Mouse (Mus musculus) layer of hippocampus, adult 9-10 months (tissue): ENCODE data around the gene Fcrl5.

Source experiments
- DNase-seq: peaks from one replicate; pipeline ENCODE4 v3.0.0; 2022; ENCODE audit warnings: low spot score

The Fcrl5 gene

GRCm38 (mm10) chr3:87500088-87501055 lies 64.8 kb downstream of the Fcrl5 start:
- no peak for DNase-seq

GRCm38 (mm10) chr3:87501151-87501550 lies 65.6 kb downstream of the Fcrl5 start:
- DNase-seq: no peak

GRCm38 (mm10) chr3:87502771-87503170 lies 67.2 kb downstream of the Fcrl5 start:
- DNase-seq: no peak

GRCm38 (mm10) chr3:87504330-87504729 lies 68.8 kb downstream of the Fcrl5 start:
- no peak for DNase-seq

GRCm38 (mm10) chr3:87504749-87505425 lies 69.3 kb downstream of the Fcrl5 start:
- no peak for DNase-seq

GRCm38 (mm10) chr3:87506456-87507416 lies 71.2 kb downstream of the Fcrl5 start:
- no peak for DNase-seq

- DNase-seq: peak; percentile 64
These were observed 72.8 kb downstream of the Fcrl5 start for GRCm38 (mm10) chr3:87508205-87508901.

- DNase-seq: no peak
These were observed 73.5 kb downstream of the Fcrl5 start for GRCm38 (mm10) chr3:87509061-87509460.

- no peak for DNase-seq
These were observed 75.3 kb downstream of the Fcrl5 start for GRCm38 (mm10) chr3:87510832-87511231.

- no peak for DNase-seq
These were observed 76.6 kb downstream of the Fcrl5 start for GRCm38 (mm10) chr3:87511971-87512765.

GRCm38 (mm10) chr3:87515567-87516081 lies 80.1 kb downstream of the Fcrl5 start:
- no peak for DNase-seq

GRCm38 (mm10) chr3:87518425-87518824 lies 82.9 kb downstream of the Fcrl5 start:
- no peak for DNase-seq

- DNase-seq: no peak
These were observed 85.6 kb downstream of the Fcrl5 start for GRCm38 (mm10) chr3:87521126-87521525.

- no peak for DNase-seq
These were observed 86.3 kb downstream of the Fcrl5 start for GRCm38 (mm10) chr3:87521833-87522232.

GRCm38 (mm10) chr3:87523701-87524100 lies 88.1 kb downstream of the Fcrl5 start:
- DNase-seq: no peak

- DNase-seq: peak; percentile 65
These were observed 89.7 kb downstream of the Fcrl5 start, which contains the start of gene Etv3 for GRCm38 (mm10) chr3:87525043-87525836. Etv3 (plus strand) TSS chr3:87525407.

- no peak for DNase-seq
These were observed 90.4 kb downstream of the Fcrl5 start for GRCm38 (mm10) chr3:87525837-87526570.

GRCm38 (mm10) chr3:87527139-87527538 lies 91.6 kb downstream of the Fcrl5 start:
- no peak for DNase-seq

GRCm38 (mm10) chr3:87528021-87528420 lies 92.4 kb downstream of the Fcrl5 start:
- no peak for DNase-seq
